Mouse (Mus musculus): ENCODE data around the gene Trim67.

Trim67 gene

GRCm38 (mm10) chr8:124871474-124871873, 78.6 kb downstream of the Trim67 start:
- DNase-seq (ENCODE audit: extremely low read depth, low read depth, low spot score): no peak

GRCm38 (mm10) chr8:124872081-124872480, 79.2 kb downstream of the Trim67 start:
- DNase-seq (ENCODE audit: extremely low read depth, low read depth, low spot score): no peak

GRCm38 (mm10) chr8:124872690-124873089, 79.8 kb downstream of the Trim67 start:
- DNase-seq (ENCODE audit: extremely low read depth, low read depth, low spot score): no peak

GRCm38 (mm10) chr8:124878141-124878540, 85.2 kb downstream of the Trim67 start:
- DNase-seq (ENCODE audit: extremely low read depth, low read depth, low spot score): no peak

- no peak for DNase-seq (ENCODE audit: extremely low read depth, low read depth, low spot score)
Measured at GRCm38 (mm10) chr8:124878946-124879526, 86.1 kb downstream of the Trim67 start.

Data from fat pad, adult 2 months (tissue).